Mouse (Mus musculus): ENCODE measurements around the gene Mfsd14b.

The Mfsd14b gene

DNA sequence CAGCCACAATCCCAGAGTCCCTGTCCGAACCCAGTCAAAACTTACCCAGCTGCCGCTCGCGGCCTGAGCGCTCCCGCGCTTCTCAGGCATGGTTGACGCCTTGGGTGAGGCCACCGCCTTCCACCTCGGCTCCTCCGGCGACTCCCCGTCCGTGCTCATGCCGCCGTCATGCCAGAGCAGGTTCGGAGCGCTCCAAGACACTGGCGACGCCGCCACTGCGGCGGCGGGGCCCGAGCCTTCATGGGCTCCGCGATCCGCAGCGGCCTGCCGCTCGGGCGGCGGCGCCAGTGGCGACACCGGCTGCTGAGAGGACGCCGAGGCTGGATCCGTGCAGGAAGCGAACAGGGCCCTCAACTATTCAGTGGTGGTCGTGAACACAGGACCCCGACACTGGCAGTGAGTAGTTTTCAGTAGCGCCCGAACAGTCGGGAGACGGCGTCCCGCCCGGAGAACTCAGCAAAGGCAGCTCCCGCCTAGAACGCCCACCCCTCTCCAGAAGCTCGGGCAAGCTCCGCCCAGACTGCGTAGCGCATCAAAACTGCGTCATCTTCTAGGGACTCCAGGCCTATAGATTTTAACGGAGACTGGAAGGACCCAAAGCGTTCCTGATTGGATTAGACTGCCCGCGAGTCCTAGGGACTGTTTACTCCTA is at the start of gene Mfsd14b:
Gene Mfsd14b (minus strand): TSS at position 517 of the 652 bp plus-strand sequence.
- DNase-seq (ENCODE audit: low spot score in 2 of 2): peak; percentile 84 to 88

DNA sequence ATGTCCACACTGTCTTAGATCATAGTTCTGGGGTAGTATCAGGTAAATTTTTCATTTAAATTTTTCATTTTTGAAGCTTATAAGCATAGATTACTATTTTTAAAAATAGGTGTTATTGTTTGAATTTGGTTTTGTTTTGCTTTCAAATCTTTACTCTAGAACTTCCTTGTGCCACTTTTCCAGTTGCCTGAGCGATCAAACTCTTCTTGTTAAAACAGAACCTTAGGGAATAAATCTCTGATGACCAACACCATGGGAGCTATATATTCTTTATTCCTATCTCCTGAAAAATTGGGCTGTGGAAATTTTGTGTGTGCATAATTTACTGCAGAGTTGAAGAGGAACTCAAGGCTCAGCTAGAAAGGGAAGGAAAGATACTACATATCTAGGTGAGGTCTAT is 37.2 kb upstream of the Mfsd14b start, which contains the start of gene Olfr466:
Gene Olfr466 (plus strand): TSS at position 301 of the 400 bp plus-strand sequence.
- no peak for DNase-seq (ENCODE audit: low spot score in 2 of 2)

DNA sequence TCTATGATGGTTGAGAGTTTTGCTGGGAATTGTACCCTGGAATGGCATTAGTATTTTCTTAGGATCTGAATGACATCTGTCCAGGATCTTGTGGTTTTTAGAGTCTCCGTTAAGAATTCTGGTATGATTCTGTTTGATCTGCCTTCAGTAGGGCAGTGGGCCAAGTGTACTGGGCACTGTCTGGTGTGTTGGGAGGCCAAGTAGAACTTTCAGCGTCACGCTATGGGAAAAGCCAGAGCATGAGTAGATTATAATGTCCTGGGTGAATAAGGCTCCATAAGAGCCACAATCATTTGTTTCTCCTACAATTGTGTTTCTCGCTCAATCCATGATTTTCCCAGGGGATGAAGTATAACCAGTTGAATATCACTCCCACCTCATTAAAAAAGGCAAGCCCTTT is 25.0 kb upstream of the Mfsd14b start, which contains the start of gene Olfr465-ps1:
Gene Olfr465-ps1 (plus strand): TSS at position 301 of the 400 bp plus-strand sequence.
- DNase-seq (ENCODE audit: low spot score in 2 of 2): no peak

DNA sequence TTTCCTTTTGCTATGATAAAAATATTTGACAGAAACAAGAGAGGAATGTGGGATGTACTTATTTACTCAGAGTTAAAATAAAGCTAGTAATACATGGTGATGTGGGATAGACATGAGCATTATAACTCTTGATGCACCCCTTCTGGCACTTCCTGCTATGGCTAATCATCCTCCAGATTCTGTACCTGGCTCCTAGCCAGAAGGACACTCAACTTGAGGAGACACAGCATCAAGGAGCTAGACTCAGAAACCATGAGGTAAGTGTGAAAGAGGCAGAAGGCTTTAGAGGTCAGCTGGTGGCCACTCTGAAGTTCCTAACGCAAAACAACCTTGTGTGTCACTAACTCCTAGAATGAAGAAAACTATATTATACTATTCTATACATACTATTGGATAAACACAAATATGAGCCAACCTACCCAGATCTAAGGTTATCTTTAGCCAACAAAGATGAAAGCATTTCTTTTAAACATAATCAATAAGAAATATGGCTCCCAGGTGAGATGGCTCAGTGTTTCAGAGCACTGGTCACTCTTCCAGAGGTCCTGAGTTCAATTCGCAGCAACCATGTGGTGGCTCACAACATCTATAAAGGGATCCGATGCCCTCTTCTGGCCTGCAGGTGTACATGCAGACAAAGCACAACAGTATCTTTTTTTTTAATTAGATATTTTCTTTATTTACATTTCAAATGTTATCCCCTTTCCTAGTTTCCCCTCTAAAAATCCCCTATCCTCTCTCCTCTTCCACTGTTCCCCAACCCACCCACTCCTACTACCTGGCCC is 14.5 kb upstream of the Mfsd14b start:
- DNase-seq (ENCODE audit: low spot score in 2 of 2): no peak

DNA sequence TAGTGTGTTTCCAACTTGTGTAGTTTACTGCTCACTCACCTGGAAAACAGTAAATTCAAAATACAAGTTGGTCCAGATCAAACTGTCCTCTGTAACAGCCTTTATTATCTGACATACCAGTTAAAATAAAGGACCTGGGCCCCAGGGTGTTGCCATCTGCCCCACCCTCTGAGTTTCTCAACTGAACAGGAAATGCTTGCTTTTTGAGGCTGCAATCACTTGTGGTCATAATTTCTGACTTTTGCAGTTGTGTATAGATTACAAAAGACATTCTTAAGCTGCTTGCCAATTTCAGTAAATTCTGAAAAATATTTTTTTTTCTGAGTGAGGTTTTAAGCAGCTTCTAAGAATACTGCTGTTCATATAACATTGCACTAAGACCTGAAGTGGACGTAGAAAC is 9.3 kb upstream of the Mfsd14b start:
- DNase-seq (ENCODE audit: low spot score in 2 of 2): peak in 1 of 2 experiments; percentile 18

DNA sequence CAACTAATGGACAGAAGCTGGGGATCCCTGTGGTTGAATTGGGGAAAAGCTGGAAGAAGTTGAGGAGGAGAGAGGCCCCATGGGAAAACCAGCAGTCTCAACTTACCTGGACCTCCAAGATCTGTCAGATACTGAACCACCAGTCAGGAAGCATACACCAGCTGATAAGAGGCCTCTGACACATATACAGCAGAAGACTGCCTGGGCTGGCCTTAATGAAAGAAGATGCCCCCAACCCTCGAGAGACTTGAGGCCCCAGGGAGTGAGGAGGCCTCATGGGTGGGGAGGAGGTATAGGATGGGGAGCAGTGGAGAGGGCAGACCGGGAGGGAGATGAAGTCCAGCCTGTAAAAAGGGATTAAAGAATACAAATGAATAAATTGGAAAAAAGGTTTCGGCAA is 8.2 kb upstream of the Mfsd14b start:
- no peak for DNase-seq (ENCODE audit: low spot score in 2 of 2)

DNA sequence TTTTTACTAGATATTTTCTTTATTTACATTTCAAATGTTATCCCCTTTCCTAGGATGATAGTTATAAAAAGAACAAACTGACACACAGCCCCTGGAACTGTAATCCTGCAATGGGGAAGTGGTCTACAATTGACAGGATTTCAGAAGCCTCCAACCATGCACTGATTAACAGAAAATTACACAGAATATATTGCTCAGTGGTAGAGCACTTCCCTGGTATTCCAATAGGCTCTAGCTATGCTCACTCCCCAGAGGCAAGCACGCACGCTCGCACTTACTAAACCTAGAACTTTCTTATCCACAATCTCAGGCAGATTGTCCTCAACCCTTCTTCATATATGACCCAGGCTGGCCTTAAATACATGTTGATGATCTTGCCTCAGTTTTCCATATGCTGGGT is 464 bp upstream of the Mfsd14b start:
- no peak for DNase-seq (ENCODE audit: low spot score in 2 of 2)

DNA sequence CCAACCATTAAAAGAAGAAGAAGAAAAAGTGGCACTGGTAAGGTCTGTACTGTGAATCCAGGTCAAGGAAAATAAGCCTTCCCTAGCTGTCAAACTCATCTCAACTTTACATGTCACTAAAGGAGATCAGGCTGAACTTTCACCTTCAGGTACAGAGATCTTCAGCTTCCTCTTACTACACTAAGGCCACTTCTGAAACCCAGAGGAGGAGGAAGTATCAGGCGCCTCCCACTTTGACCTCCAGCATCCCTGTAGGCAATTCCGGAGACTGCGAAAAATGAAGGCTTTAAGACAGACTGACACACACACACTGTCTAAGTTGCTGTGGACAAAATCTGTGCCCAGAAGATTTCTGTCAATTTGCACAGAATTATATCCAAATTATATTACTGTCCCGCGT is 814 bp downstream of the Mfsd14b start:
- DNase-seq (ENCODE audit: low spot score in 2 of 2): peak; percentile 49 to 54

DNA sequence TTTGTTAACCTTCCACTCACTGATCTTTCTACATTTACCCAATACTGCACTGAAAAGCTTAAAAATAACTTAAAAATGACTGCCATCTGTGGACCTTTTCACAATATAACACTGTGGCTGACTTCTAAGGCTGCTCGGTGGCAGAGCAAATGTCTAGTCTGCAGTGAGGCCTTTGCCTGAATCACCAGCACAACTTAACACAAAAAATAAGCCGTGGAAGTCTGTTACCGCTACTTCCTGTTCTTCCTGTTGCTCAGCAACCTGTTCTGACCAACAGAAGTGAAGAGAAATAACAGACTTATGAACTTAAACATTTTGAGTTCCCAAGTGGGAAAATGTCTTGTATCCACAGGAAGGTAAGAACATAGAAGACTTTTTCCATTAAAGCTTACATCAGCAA is 11.5 kb downstream of the Mfsd14b start:
- no peak for DNase-seq (ENCODE audit: low spot score in 2 of 2)

DNA sequence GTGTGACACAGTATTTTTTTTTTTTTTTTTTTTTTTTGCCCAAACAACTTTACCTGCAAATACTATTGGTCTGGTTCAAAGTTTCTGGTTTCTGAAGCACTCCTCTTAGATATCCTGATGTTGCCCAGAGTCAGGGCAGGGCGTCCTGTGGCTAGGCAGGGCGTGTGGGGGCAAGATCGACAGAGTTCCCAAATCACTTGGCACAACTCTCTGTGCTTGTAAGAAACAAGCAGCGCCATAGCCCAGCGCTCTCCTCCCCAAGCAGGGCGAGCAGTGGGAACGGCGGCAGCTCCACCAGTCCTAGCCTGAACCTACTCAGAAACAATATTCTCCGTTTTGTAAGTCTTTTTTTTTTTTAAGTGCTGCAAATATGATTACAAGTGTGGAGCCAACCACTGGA is 12.1 kb downstream of the Mfsd14b start:
- no peak for DNase-seq (ENCODE audit: low spot score in 2 of 2)

DNA sequence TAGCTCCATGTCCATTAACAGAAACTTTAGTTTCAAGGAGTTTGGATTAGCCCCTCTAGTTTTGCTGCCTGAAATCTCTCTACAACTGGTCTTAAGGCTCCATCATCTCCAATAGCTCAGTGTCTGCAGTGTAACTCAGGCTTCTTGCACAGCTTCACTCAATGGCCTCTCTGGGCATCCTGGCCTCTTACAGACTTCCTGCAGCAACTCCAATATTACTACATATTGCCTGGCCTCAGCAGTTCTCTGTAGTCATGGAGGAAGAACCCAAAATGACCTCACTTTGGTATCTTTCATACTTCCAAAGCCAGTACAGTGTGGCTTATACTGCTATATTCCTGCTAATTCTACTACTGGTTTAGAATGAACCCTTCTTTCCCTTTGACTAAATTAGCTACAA is 15.8 kb downstream of the Mfsd14b start:
- no peak for DNase-seq (ENCODE audit: low spot score in 2 of 2)

DNA sequence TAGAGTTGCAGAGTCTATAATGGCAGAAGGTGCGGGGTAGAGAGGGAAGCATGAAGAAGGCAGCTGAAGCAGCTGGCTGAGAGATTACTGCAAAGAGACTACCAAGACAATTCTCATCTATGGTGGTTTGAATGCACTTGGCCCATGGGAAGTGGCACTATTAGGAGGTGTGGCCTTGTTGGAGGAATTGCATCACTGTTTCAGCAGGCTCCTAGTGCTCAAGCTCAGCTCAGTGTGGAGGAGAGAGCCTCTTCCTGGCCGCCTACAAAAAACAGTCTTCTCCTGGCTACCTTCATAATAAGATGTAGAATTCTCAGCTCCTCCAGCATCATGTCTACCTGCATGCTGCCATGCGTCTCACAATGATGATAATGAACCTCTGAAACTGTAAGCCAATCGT is 16.9 kb downstream of the Mfsd14b start:
- DNase-seq (ENCODE audit: low spot score in 2 of 2): no peak

DNA sequence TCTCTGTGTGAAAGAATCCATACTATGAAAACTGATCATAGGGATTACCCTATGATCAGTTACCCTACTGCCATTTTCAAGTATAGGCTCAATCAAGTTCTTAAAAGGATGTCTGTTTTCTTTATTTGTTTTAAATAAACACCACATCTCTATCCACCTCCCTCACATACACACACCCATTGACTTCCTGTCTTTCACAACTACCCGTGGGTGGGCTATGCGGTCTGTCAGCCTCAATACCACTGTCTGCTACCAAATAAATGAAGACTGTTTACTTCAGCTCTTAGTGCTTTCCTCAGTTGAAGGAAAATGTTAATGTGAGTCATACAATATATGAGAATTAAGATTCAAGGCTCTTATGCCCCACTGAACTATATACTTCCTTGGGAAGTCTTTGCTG is 42.8 kb downstream of the Mfsd14b start:
- no peak for DNase-seq (ENCODE audit: low spot score in 2 of 2)

DNA sequence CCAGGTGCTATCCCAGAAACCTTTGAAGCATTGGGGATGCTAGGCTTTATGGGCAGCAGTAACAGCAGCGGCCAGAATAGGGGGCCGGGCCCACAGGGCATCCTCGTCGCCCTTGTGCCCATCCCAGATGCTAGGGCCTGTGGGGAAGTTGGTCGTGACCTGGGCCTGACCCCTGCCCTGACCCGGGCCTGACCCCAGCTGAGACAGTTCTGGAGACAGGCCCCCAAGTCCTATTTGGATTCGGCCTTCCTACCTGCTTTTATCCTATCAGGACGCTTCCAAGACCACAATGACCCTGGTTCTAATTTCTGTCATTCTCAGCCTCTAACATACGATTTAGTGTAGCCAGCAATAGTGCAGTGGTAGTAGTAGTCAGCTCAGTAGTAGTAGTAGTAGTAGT is 60.1 kb downstream of the Mfsd14b start, which contains the start of gene Prss47:
Gene Prss47 (minus strand): TSS at position 101 of the 400 bp plus-strand sequence.
- DNase-seq (ENCODE audit: low spot score in 2 of 2): no peak

DNA sequence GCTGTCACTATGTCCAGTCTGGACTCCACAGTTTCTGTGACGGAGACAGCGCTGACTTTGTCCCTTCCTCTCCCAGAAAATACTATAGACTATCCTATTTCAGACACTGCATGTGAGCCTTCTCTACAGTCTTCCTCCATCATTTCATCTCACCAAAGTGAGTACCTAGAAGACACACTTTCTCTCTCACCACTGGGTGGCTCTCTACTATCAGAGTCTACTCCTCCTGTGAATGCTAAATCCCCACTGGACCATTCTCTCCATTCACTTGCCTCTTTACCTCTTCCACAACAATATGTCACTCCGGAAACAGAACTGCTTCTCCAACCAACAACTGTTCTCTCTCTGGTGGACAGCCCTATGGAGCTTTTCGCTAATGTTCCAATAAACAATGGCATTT is 77.7 kb downstream of the Mfsd14b start:
- DNase-seq (ENCODE audit: low spot score in 2 of 2): no peak

DNA sequence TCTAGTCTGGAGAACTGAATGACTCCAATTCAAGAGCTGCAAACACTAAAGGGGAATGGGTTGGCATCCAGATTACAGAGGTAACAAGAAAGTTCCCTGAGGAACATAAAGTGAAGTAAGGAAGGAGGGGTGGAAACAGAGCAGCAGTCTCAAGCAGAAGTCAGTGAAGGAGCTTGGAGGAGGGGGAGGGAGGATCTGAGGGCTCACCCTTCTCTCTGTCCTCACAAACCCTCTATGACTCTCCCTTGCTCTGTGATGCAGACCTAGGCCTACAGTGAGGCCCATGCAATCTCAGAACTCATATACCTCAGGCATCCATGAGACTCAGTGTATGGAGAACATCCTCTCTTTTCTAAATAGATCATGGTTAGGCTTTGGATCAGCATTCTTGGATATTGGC is 80.0 kb downstream of the Mfsd14b start, which contains the start of gene Spata31d1c:
Gene Spata31d1c (plus strand): TSS at position 301 of the 400 bp plus-strand sequence.
- no peak for DNase-seq (ENCODE audit: low spot score in 2 of 2)
